Mouse (Mus musculus): ENCODE measurements around the gene Dmkn. TPM values are rescaled to one million over a fixed set of nuclear protein-coding genes. Genes with fewer than 3 reads are reported as not detected.

Gene Dmkn
- polyA plus RNA-seq, 1 experiment from 2014 or later = 0.89 TPM

- no peak overlapping the region for H3K9ac ChIP-seq (replicated peaks; ENCODE audit: low read length)
- peaks cover 12% of the 10 kb centered on the region for H3K9me3 ChIP-seq (ENCODE audit: low read length)
- H3K4me3 ChIP-seq (ENCODE audit: low read length) = no peak overlapping the region
- no peaks in the 10 kb centered on the region for H3K4me1 ChIP-seq (ENCODE audit: insufficient read depth, low read length)
- 30% methylated on average over 4 of the region's 4 CpGs for WGBS
- H3K4me2 ChIP-seq (replicated peaks; ENCODE audit: low read depth, low read length) = no peak overlapping the region
- ATAC-seq (ENCODE audit: low FRiP score, low TSS enrichment) = peak; percentile 59; the same call in 1 of the 2 replicates
- H3K27ac ChIP-seq (ENCODE audit: low read length) = no peak overlapping the region
- H3K36me3 ChIP-seq (ENCODE audit: insufficient read depth, low read length) = peaks cover 10% of the 10 kb centered on the region
- no peaks in the 10 kb centered on the region for H3K27me3 ChIP-seq (ENCODE audit: insufficient read depth, low read length)
Measured at GRCm38 (mm10) chr7:30758853-30759252, 4.7 kb upstream of the Dmkn start.

- ATAC-seq (ENCODE audit: low FRiP score, low TSS enrichment) = no peak
- H3K36me3 ChIP-seq (ENCODE audit: insufficient read depth, low read length) = no peaks in the 10 kb centered on the region
- no peak overlapping the region for H3K9ac ChIP-seq (replicated peaks; ENCODE audit: low read length)
- H3K9me3 ChIP-seq (ENCODE audit: low read length) = no peaks in the 10 kb centered on the region
- H3K4me2 ChIP-seq (replicated peaks; ENCODE audit: low read depth, low read length) = no peak overlapping the region
- no peaks in the 10 kb centered on the region for H3K4me1 ChIP-seq (ENCODE audit: insufficient read depth, low read length)
- WGBS = 72% methylated on average over 4 of the region's 4 CpGs
- no peak overlapping the region for H3K4me3 ChIP-seq (ENCODE audit: low read length)
- H3K27ac ChIP-seq (ENCODE audit: low read length) = no peak overlapping the region
- H3K27me3 ChIP-seq (ENCODE audit: insufficient read depth, low read length) = no peaks in the 10 kb centered on the region
Measured at GRCm38 (mm10) chr7:30761769-30762352, 1.7 kb upstream of the Dmkn start.

GRCm38 (mm10) chr7:30765173-30765572 lies 1.6 kb downstream of the Dmkn start:
- no peaks in the 10 kb centered on the region for H3K4me1 ChIP-seq (ENCODE audit: insufficient read depth, low read length)
- no peak for ATAC-seq (ENCODE audit: low FRiP score, low TSS enrichment)
- no peaks in the 10 kb centered on the region for H3K36me3 ChIP-seq (ENCODE audit: insufficient read depth, low read length)
- H3K27me3 ChIP-seq (ENCODE audit: insufficient read depth, low read length) = no peaks in the 10 kb centered on the region
- no peak overlapping the region for H3K9ac ChIP-seq (replicated peaks; ENCODE audit: low read length)
- H3K4me2 ChIP-seq (replicated peaks; ENCODE audit: low read depth, low read length) = no peak overlapping the region
- no peaks in the 10 kb centered on the region for H3K9me3 ChIP-seq (ENCODE audit: low read length)
- WGBS = 52% methylated on average over 11 of the region's 11 CpGs
- H3K27ac ChIP-seq (ENCODE audit: low read length) = no peak overlapping the region
- no peak overlapping the region for H3K4me3 ChIP-seq (ENCODE audit: low read length)

- Histone ChIP-seq H3K4me2 (replicated peaks; ENCODE audit: low read depth, low read length) (no peak overlapping the region), H3K4me1 (ENCODE audit: insufficient read depth, low read length) (no peaks in the 10 kb centered on the region), H3K9me3 (ENCODE audit: low read length) (no peaks in the 10 kb centered on the region), H3K27ac (ENCODE audit: low read length) (no peak overlapping the region), H3K36me3 (ENCODE audit: insufficient read depth, low read length) (no peaks in the 10 kb centered on the region), H3K4me3 (ENCODE audit: low read length) (no peak overlapping the region), H3K9ac (replicated peaks; ENCODE audit: low read length) (no peak overlapping the region), H3K27me3 (ENCODE audit: insufficient read depth, low read length) (no peaks in the 10 kb centered on the region)
- 89% methylated on average over 4 of the region's 4 CpGs for WGBS
- ATAC-seq (ENCODE audit: low FRiP score, low TSS enrichment) = no peak
Measured at GRCm38 (mm10) chr7:30766408-30766807, 2.9 kb downstream of the Dmkn start.

GRCm38 (mm10) chr7:30769236-30769635 lies 5.7 kb downstream of the Dmkn start:
- WGBS = 39% methylated on average over 9 of the region's 9 CpGs
- no peak overlapping the region for H3K4me2 ChIP-seq (replicated peaks; ENCODE audit: low read depth, low read length)
- H3K4me3 ChIP-seq (ENCODE audit: low read length) = no peak overlapping the region
- H3K36me3 ChIP-seq (ENCODE audit: insufficient read depth, low read length) = no peaks in the 10 kb centered on the region
- no peaks in the 10 kb centered on the region for H3K4me1 ChIP-seq (ENCODE audit: insufficient read depth, low read length)
- 0 out of 2 replicates have a peak, but pooled peaks have one; percentile 59 for ATAC-seq (ENCODE audit: low FRiP score, low TSS enrichment)
- H3K27me3 ChIP-seq (ENCODE audit: insufficient read depth, low read length) = no peaks in the 10 kb centered on the region
- H3K27ac ChIP-seq (ENCODE audit: low read length) = no peak overlapping the region
- peaks cover 7% of the 10 kb centered on the region; the same call in 1 of the 2 replicates for H3K9me3 ChIP-seq (ENCODE audit: low read length)
- H3K9ac ChIP-seq (replicated peaks; ENCODE audit: low read length) = no peak overlapping the region

GRCm38 (mm10) chr7:30776104-30776503 lies 12.5 kb downstream of the Dmkn start:
- Histone ChIP-seq H3K4me1 (ENCODE audit: insufficient read depth, low read length) (no peaks in the 10 kb centered on the region), H3K9ac (replicated peaks; ENCODE audit: low read length) (no peak overlapping the region), H3K4me3 (ENCODE audit: low read length) (no peak overlapping the region), H3K27me3 (ENCODE audit: insufficient read depth, low read length) (no peaks in the 10 kb centered on the region), H3K4me2 (replicated peaks; ENCODE audit: low read depth, low read length) (no peak overlapping the region), H3K9me3 (ENCODE audit: low read length) (peaks cover 7% of the 10 kb centered on the region; the same call in 1 of the 2 replicates), H3K27ac (ENCODE audit: low read length) (no peak overlapping the region), H3K36me3 (ENCODE audit: insufficient read depth, low read length) (no peaks in the 10 kb centered on the region)
- no peak for ATAC-seq (ENCODE audit: low FRiP score, low TSS enrichment)
- 84% methylated on average over 9 of the region's 9 CpGs for WGBS

GRCm38 (mm10) chr7:30777081-30777579 lies 13.6 kb downstream of the Dmkn start:
- ATAC-seq (ENCODE audit: low FRiP score, low TSS enrichment) = no peak
- no peak overlapping the region for H3K4me2 ChIP-seq (replicated peaks; ENCODE audit: low read depth, low read length)
- H3K27ac ChIP-seq (ENCODE audit: low read length) = no peak overlapping the region
- no peak overlapping the region for H3K9ac ChIP-seq (replicated peaks; ENCODE audit: low read length)
- no peaks in the 10 kb centered on the region for H3K36me3 ChIP-seq (ENCODE audit: insufficient read depth, low read length)
- no peaks in the 10 kb centered on the region for H3K27me3 ChIP-seq (ENCODE audit: insufficient read depth, low read length)
- no peak overlapping the region for H3K4me3 ChIP-seq (ENCODE audit: low read length)
- WGBS = 59% methylated on average over 7 of the region's 7 CpGs
- H3K4me1 ChIP-seq (ENCODE audit: insufficient read depth, low read length) = no peaks in the 10 kb centered on the region
- H3K9me3 ChIP-seq (ENCODE audit: low read length) = 0 out of 2 replicates have a peak, but pooled peaks cover under 1% of the 10 kb centered on the region

GRCm38 (mm10) chr7:30777911-30778310 lies 14.4 kb downstream of the Dmkn start:
- H3K4me1 ChIP-seq (ENCODE audit: insufficient read depth, low read length) = no peaks in the 10 kb centered on the region
- H3K36me3 ChIP-seq (ENCODE audit: insufficient read depth, low read length) = no peaks in the 10 kb centered on the region
- no peak overlapping the region for H3K27ac ChIP-seq (ENCODE audit: low read length)
- no peaks in the 10 kb centered on the region for H3K9me3 ChIP-seq (ENCODE audit: low read length)
- no peak overlapping the region for H3K4me2 ChIP-seq (replicated peaks; ENCODE audit: low read depth, low read length)
- no peaks in the 10 kb centered on the region for H3K27me3 ChIP-seq (ENCODE audit: insufficient read depth, low read length)
- H3K9ac ChIP-seq (replicated peaks; ENCODE audit: low read length) = no peak overlapping the region
- ATAC-seq (ENCODE audit: low FRiP score, low TSS enrichment) = no peak
- WGBS = 92% methylated on average over 1 of the region's 1 CpGs
- H3K4me3 ChIP-seq (ENCODE audit: low read length) = no peak overlapping the region

GRCm38 (mm10) chr7:30781792-30782191 lies 18.2 kb downstream of the Dmkn start:
- H3K4me3 ChIP-seq (ENCODE audit: low read length) = no peak overlapping the region
- H3K4me2 ChIP-seq (replicated peaks; ENCODE audit: low read depth, low read length) = no peak overlapping the region
- no peaks in the 10 kb centered on the region for H3K4me1 ChIP-seq (ENCODE audit: insufficient read depth, low read length)
- H3K36me3 ChIP-seq (ENCODE audit: insufficient read depth, low read length) = no peaks in the 10 kb centered on the region
- 69% methylated on average over 4 of the region's 4 CpGs for WGBS
- H3K9ac ChIP-seq (replicated peaks; ENCODE audit: low read length) = no peak overlapping the region
- H3K9me3 ChIP-seq (ENCODE audit: low read length) = no peaks in the 10 kb centered on the region
- H3K27ac ChIP-seq (ENCODE audit: low read length) = no peak overlapping the region
- H3K27me3 ChIP-seq (ENCODE audit: insufficient read depth, low read length) = no peaks in the 10 kb centered on the region
- no peak for ATAC-seq (ENCODE audit: low FRiP score, low TSS enrichment)

GRCm38 (mm10) chr7:30782658-30783057 lies 19.1 kb downstream of the Dmkn start:
- Histone ChIP-seq H3K27ac (ENCODE audit: low read length) (no peak overlapping the region), H3K27me3 (ENCODE audit: insufficient read depth, low read length) (no peaks in the 10 kb centered on the region), H3K4me1 (ENCODE audit: insufficient read depth, low read length) (no peaks in the 10 kb centered on the region), H3K4me2 (replicated peaks; ENCODE audit: low read depth, low read length) (no peak overlapping the region), H3K36me3 (ENCODE audit: insufficient read depth, low read length) (no peaks in the 10 kb centered on the region), H3K4me3 (ENCODE audit: low read length) (no peak overlapping the region), H3K9me3 (ENCODE audit: low read length) (no peaks in the 10 kb centered on the region), H3K9ac (replicated peaks; ENCODE audit: low read length) (no peak overlapping the region)
- ATAC-seq (ENCODE audit: low FRiP score, low TSS enrichment) = no peak
- WGBS = 60% methylated on average over 3 of the region's 3 CpGs
